ENCODE assay signal across 16 mouse cellular contexts in the genomic region with DNA sequence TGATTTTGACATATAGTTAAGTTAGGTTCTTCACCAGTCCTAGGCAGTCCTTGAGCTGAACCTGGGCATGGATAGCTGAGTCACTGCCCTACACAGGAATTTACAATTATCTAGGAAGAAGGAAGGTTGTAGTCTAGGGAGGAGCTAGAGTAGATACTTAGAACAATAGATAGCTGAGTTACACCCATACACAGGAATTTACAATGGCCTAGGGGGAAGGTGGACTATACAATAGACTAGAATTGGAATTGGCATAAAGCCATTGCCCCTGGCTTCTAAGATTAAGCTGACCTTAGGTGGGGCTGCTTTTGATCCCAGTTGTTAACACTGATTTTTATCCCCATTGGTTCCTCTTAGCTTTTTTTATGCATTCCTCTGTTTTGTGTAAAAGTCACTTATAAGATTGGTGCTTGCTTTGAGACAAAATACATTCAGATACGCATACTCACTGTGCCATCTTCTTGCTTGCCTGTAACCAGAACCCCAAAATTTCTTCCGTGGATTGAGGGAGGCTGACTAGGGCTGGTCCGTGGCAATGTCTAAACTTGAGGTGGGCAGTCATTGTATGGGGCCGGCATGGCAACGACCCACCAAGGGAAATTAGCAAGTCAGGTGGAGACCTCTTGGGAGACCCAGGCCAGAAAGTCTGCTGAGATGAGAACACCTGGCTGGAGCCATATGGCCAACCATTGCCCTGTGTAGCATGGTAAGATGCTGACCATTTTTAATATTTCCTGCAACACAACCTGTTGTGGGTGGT.
"Had no signal": no experiment of that assay in that cellular context is flagged by ENCODE, and none has a peak within 500 bp of the region (broad histone marks: within the 10 kb centered on the region; RNA-seq: fewer than 3 reads in every experiment).

No protein-coding gene starts in this region.

- H3K4me3 ChIP-seq: lung, embryonic 15.5 days; megakaryocyte, embryonic 14.5 days; midbrain, embryonic 13.5 days; midbrain, embryonic 15.5 days; neural tube, embryonic 12.5 days had no signal

- H3K27ac ChIP-seq: lung, embryonic 15.5 days; macrophage; midbrain, embryonic 13.5 days; midbrain, embryonic 15.5 days; neural tube, embryonic 12.5 days had no signal

- ATAC-seq: liver, postnatal 0 days; lung, postnatal 0 days; midbrain, embryonic 13.5 days; midbrain, embryonic 15.5 days had no signal

- H3K27me3 ChIP-seq: lung, embryonic 15.5 days; megakaryocyte, embryonic 14.5 days; midbrain, embryonic 13.5 days; midbrain, embryonic 15.5 days; neural tube, embryonic 12.5 days had no signal

- H3K9me3 ChIP-seq: lung, embryonic 15.5 days; megakaryocyte, embryonic 14.5 days; midbrain, embryonic 13.5 days; midbrain, embryonic 15.5 days; neural tube, embryonic 12.5 days had no signal

- H3K36me3 ChIP-seq: lung, embryonic 15.5 days; midbrain, embryonic 13.5 days; midbrain, embryonic 15.5 days; neural tube, embryonic 12.5 days had no signal

- H3K9ac ChIP-seq: liver, postnatal 0 days; lung, embryonic 15.5 days; midbrain, embryonic 13.5 days; midbrain, embryonic 15.5 days; neural tube, embryonic 12.5 days had no signal

- H3K4me1 ChIP-seq: lung, embryonic 15.5 days; megakaryocyte, embryonic 14.5 days; midbrain, embryonic 13.5 days; midbrain, embryonic 15.5 days; neural tube, embryonic 12.5 days had no signal

- DNase-seq: liver, postnatal 0 days; lung, adult 2 months; lung, postnatal 36 days; right cerebral cortex, postnatal 14 days; right cerebral cortex, postnatal 4 days; spleen, adult 18-20 months; thymus, adult 18-20 months; thymus, postnatal 14 days; thymus, postnatal 4 days had no signal
